Mouse (Mus musculus) urinary bladder, postnatal 36 days (tissue): ENCODE measurements at regions not wholly inside any gene's neighbourhood (a gene's known extent, or its start where the extent isn't known, plus 50 kb on each side); places are given as distances from the start of the nearest gene placed in this dataset.
"Not testable (repeated sequence)": the region's sequence is repeated elsewhere in the genome, so short reads cannot be mapped to it uniquely, and the experiment has no call there.

Source experiments
- DNase-seq, 2 experiments: peaks; one replicate each; pipeline ENCODE4 v3.0.0; 2022; ENCODE audit warnings: low spot score in 2 of 2, mixed read lengths in 1 of 2

DNA sequence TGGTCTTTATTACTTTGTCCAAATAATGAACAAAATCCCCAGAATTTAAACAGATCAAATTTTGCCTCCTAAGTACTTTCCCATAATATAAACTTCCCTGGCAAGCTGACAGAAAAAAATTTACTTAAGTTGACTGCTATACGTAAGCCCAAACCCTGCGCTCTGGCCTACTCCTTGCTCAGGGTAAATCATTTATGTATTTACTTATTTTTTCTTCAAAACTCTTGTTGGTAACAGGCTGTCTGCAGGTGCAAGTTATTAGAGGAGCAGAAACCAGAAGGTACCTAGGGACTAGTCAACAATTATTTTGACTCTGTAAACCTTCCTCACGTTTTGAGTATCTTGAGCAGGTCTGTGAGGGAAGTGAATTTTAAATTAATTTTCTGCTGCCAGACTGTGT lies 2615.7 kb downstream of the Poteg start:
- DNase-seq, result no peak

GRCm38 (mm10) chr8:30077726-30078125 lies 2630.3 kb downstream of the Poteg start:
- DNase-seq, result no peak

DNA sequence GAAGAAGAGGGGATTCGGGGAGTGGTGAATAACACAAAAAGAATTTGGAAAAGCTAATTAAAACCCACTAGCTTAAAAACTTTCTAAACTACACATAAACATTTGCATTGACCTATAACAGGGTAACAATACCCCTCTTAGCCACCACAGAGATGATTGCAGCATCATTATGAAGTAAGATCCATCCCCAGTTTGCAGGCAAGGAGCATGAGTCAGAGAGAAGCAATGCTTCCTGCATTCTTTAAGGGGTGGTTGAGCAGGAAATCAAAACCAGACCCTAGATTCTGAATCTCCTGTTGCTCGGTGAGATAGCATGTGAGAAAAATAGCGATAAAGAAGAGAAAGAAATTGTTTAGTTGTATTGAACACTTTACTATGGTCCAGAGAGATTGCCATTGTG lies 2680.3 kb downstream of the Poteg start:
- DNase-seq, result no peak

- no peak for DNase-seq
Measured at GRCm38 (mm10) chr8:30134999-30135398, 2687.5 kb downstream of the Poteg start.

- DNase-seq, result no peak
Measured at GRCm38 (mm10) chr8:30151181-30151844, 2703.8 kb downstream of the Poteg start.

DNA sequence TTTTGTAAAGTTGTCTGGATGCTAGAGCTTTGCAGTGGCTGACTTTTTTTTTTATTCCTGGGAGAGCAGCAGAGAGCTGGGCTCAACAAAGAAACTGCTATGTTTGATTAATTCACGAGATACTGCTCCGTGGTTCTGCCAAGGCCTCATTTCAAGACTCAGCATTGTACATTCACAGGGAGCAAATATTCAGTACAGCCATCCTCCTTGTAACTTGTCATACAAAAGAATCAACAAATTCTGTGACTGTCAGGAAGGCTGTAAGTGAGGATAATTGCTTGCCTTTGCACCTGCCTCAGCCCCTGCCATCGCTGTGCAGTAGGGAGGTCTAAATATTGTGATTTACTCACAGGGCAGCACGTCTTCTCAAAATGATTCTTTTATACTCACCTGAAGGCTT lies 2705.5 kb downstream of the Poteg start:
- DNase-seq, result no peak

- no peak for DNase-seq
Measured at GRCm38 (mm10) chr8:30171881-30172280, 2724.4 kb downstream of the Poteg start.

- not testable (repeated sequence) for DNase-seq
Measured at GRCm38 (mm10) chr8:30202746-30203145, 2755.3 kb downstream of the Poteg start.

- DNase-seq, result no peak
Measured at GRCm38 (mm10) chr8:30227354-30227753, 2779.9 kb downstream of the Poteg start.

- no peak for DNase-seq
Measured at GRCm38 (mm10) chr8:30233266-30233665, 2785.8 kb downstream of the Poteg start.

DNA sequence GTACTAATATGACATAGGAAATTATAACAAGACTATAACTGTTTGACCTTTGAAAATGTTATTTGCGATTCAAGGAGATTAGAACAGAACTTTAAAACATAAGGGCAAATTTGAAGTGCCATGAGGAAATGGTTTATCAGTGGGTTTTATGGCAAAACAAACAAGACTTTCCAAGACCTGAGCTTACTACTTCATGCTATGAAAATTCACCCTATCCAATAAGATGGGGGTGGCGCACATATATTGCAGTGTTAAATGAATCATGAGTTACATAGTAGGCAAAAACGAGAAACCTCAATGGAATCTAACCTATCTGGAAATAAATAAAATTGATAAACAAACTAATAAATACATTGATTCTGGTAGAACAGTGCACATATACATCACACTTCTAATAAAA lies 2804.3 kb downstream of the Poteg start:
- DNase-seq, result no peak

GRCm38 (mm10) chr8:30269949-30270910 lies 2822.8 kb downstream of the Poteg start:
- no peak for DNase-seq

- DNase-seq, result no peak
Measured at GRCm38 (mm10) chr8:30289169-30289568, 2841.7 kb downstream of the Poteg start.

- no peak for DNase-seq
Measured at GRCm38 (mm10) chr8:30331201-30331600, 2883.7 kb downstream of the Poteg start.

GRCm38 (mm10) chr8:30333352-30333751 lies 2885.9 kb downstream of the Poteg start:
- no peak for DNase-seq

- no peak for DNase-seq
Measured at GRCm38 (mm10) chr8:30359464-30359863, 2912.0 kb downstream of the Poteg start.

DNA sequence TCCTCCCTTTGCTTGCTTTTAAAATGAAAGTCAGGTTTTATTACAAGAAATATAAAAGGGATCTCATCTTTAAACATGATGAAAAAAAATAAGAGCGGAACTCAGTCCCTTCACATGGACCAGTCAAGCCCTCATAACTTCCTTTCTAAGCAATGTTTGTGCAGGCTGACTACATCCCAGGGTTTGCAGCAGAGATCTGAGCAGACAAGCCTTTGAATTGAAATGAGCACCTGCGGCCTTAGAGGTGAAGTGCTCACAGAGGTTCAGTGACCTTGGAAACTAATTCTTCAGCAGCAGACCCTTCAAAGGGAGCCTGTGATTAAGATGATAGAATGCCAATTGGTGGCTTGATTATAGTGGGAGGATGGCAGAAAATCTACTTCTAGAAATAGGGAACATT lies 2918.3 kb downstream of the Poteg start:
- no peak for DNase-seq

DNA sequence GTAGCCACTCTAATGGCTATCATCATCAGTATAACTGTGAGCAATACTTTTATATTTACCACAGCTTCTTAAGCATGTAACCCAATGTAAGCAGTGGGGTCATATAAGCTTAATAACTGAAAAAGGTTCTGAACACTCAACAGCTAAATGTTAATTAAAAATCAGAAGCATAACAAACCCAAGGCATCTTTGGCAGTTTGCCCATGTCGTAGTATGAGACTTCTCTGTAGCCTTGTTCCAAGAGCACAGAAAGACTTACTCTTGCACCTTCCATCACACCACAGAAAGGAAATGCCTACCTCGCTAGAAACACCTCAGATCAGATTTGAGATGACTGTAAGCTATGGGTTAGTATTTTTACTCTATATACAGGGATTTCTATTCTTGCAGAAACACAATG lies 2944.5 kb downstream of the Poteg start:
- no peak for DNase-seq

- no peak for DNase-seq
Measured at GRCm38 (mm10) chr8:30439423-30439822, 2989.1 kb upstream of the 5930422O12Rik start.

- no peak for DNase-seq
Measured at GRCm38 (mm10) chr8:30441821-30442220, 2986.7 kb upstream of the 5930422O12Rik start.

DNA sequence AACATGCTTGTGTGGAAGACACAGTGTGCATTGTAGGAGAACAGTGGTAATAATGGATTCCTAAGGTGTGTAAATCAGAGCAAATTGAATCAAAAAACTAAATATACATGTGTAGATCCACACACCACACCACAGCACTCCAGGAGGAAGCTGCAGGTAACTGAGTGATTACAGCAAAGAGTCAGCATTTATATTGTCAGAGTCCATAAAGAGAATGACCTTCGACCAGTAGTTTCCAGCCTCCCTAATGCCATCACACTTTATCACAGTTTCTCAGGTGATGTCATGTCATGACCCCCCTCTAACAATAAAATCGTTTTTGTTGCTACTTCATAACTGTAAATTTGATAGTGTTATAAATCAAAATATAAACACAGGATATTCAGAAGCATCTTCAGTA lies 2984.6 kb upstream of the 5930422O12Rik start:
- DNase-seq, result no peak

DNA sequence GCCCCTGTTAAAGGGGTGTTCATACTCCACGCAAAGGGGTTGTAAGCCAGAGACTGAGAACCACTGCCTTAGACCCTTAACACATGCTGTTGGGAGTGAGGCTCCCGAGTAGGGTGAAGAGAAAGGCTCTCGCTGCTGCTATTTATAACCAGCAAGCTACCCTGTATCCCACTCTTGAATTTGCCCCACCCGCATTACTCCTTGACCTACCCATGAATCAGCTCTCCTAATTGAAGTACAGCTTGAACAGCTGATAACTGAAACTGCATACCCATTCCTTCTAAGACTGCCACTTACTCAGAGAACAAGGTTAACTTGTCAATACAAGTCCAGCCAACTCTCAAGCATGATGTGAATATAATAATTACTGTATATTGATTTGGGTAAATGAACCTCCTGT lies 2984.2 kb upstream of the 5930422O12Rik start:
- DNase-seq, result no peak

DNA sequence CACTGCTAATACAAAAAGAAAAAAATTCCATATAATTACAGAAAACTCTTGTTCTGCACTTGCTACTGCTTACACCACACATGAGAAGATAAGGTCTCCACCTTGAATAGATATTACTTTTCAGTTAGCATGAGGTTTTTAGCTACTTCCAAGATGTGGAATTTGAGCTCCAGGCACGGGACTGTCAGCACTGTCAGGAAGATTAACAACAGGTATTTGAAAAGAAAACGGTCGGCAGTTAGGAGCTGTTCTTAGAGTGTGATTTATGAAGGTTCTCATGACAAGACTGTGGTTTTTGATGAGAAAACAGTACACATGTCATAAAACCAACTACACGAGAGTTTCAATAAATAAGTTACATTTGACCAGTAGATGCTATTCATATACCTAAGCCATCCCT lies 2970.4 kb upstream of the 5930422O12Rik start:
- DNase-seq, result no peak
